Mouse (Mus musculus): ENCODE measurements at regions not wholly inside any gene's neighbourhood (a gene's known extent, or its start where the extent isn't known, plus 50 kb on each side); places are given as distances from the start of the nearest gene placed in this dataset.

GRCm38 (mm10) chr4:56686141-56686540 is 53.7 kb upstream of the Gm26657 start:
- no peak for DNase-seq (ENCODE audit: low spot score)

GRCm38 (mm10) chr4:56685696-56686095 is 54.2 kb upstream of the Gm26657 start:
- DNase-seq (ENCODE audit: low spot score) = no peak

GRCm38 (mm10) chr4:56685123-56685522 is 54.7 kb upstream of the Gm26657 start:
- DNase-seq (ENCODE audit: low spot score) = peak; percentile 91

GRCm38 (mm10) chr4:56684031-56684430 is 55.8 kb upstream of the Gm26657 start:
- no peak for DNase-seq (ENCODE audit: low spot score)

- no peak for DNase-seq (ENCODE audit: low spot score)
Measured at GRCm38 (mm10) chr4:56681121-56681520, 58.7 kb upstream of the Gm26657 start.

- DNase-seq (ENCODE audit: low spot score) = no peak
Measured at GRCm38 (mm10) chr4:56673868-56674267, 66.0 kb upstream of the Gm26657 start.

- DNase-seq (ENCODE audit: low spot score) = no peak
Measured at GRCm38 (mm10) chr4:56664921-56665320, 74.9 kb upstream of the Gm26657 start.

- DNase-seq (ENCODE audit: low spot score) = no peak
Measured at GRCm38 (mm10) chr4:56661816-56662215, 78.1 kb upstream of the Gm26657 start.

GRCm38 (mm10) chr4:56657046-56657445 is 82.8 kb upstream of the Gm26657 start:
- peak; percentile 45 for DNase-seq (ENCODE audit: low spot score)

GRCm38 (mm10) chr4:56654327-56654726 is 85.5 kb upstream of the Gm26657 start:
- no peak for DNase-seq (ENCODE audit: low spot score)

- DNase-seq (ENCODE audit: low spot score) = no peak
Measured at GRCm38 (mm10) chr4:56652819-56653218, 87.1 kb upstream of the Gm26657 start.

- DNase-seq (ENCODE audit: low spot score) = peak; percentile 59
Measured at GRCm38 (mm10) chr4:56649731-56650130, 90.1 kb upstream of the Gm26657 start.

GRCm38 (mm10) chr4:56643999-56644962 is 95.6 kb upstream of the Gm26657 start:
- peak; percentile 88 for DNase-seq (ENCODE audit: low spot score)

GRCm38 (mm10) chr4:56643491-56643890 is 96.4 kb upstream of the Gm26657 start:
- no peak for DNase-seq (ENCODE audit: low spot score)

GRCm38 (mm10) chr4:56639709-56640108 is 100.2 kb upstream of the Gm26657 start:
- no peak for DNase-seq (ENCODE audit: low spot score)

GRCm38 (mm10) chr4:56638704-56639478 is 101.0 kb upstream of the Gm26657 start:
- peak; percentile 67 for DNase-seq (ENCODE audit: low spot score)

- no peak for DNase-seq (ENCODE audit: low spot score)
Measured at GRCm38 (mm10) chr4:56636265-56636664, 103.6 kb upstream of the Gm26657 start.

GRCm38 (mm10) chr4:56633528-56633927 is 106.3 kb upstream of the Gm26657 start:
- DNase-seq (ENCODE audit: low spot score) = no peak

- no peak for DNase-seq (ENCODE audit: low spot score)
Measured at GRCm38 (mm10) chr4:56630251-56630650, 109.6 kb upstream of the Gm26657 start.

- no peak for DNase-seq (ENCODE audit: low spot score)
Measured at GRCm38 (mm10) chr4:56627206-56627605, 112.7 kb upstream of the Gm26657 start.

- DNase-seq (ENCODE audit: low spot score) = no peak
Measured at GRCm38 (mm10) chr4:56621782-56622181, 118.1 kb upstream of the Gm26657 start.

GRCm38 (mm10) chr4:56621356-56621755 is 118.5 kb upstream of the Gm26657 start:
- no peak for DNase-seq (ENCODE audit: low spot score)

- no peak for DNase-seq (ENCODE audit: low spot score)
Measured at GRCm38 (mm10) chr4:56620628-56621027, 119.2 kb upstream of the Gm26657 start.
